Mouse (Mus musculus): ENCODE results near the gene Celsr3.

Celsr3 gene

GRCm38 (mm10) chr9:108853635-108854240 lies 27.6 kb downstream of the Celsr3 start:
- intact Hi-C loops (cut with DNase I), result no loop called here

GRCm38 (mm10) chr9:108854241-108854696 lies 28.1 kb downstream of the Celsr3 start:
- intact Hi-C loops (cut with DNase I), result no loop called here

- intact Hi-C loops (cut with DNase I), result no loop called here
Observed at GRCm38 (mm10) chr9:108855335-108855734, 29.2 kb downstream of the Celsr3 start.

- intact Hi-C loops (cut with DNase I), result no loop called here
Observed at GRCm38 (mm10) chr9:108858792-108859527, 32.8 kb downstream of the Celsr3 start.

Small RNA genes within 50 kb of the gene (microRNA-seq; reads per million reads assigned to microRNA genes)
- 0 reads per million in 2 experiments for gene Gm23156

Data from adrenal gland (tissue).